Mouse (Mus musculus): ENCODE measurements around the gene Gm4871.
"Not testable (repeated sequence)": the region's sequence is repeated elsewhere in the genome, so short reads cannot be mapped to it uniquely, and the experiment has no call there.

The Gm4871 gene

GRCm38 (mm10) chr5:145032391-145032790, at the start of gene Gm4871:
Gene Gm4871, minus strand, starts transcription at chr5:145032754.
- in situ Hi-C loops (cut with MboI; ENCODE audit: low sequenced_read_pairs) = not testable (repeated sequence)

- in situ Hi-C loops (cut with MboI; ENCODE audit: low sequenced_read_pairs) = no loop called here
Measured at GRCm38 (mm10) chr5:145081866-145082613, 49.5 kb upstream of the Gm4871 start.

GRCm38 (mm10) chr5:145075081-145075480, 42.5 kb upstream of the Gm4871 start:
- in situ Hi-C loops (cut with MboI; ENCODE audit: low sequenced_read_pairs) = no loop called here

- in situ Hi-C loops (cut with MboI; ENCODE audit: low sequenced_read_pairs) = no loop called here
Measured at GRCm38 (mm10) chr5:145071342-145071741, 38.8 kb upstream of the Gm4871 start.

GRCm38 (mm10) chr5:145069707-145070106, 37.2 kb upstream of the Gm4871 start:
- in situ Hi-C loops (cut with MboI; ENCODE audit: low sequenced_read_pairs) = no loop called here

GRCm38 (mm10) chr5:145068863-145069262, 36.3 kb upstream of the Gm4871 start:
- in situ Hi-C loops (cut with MboI; ENCODE audit: low sequenced_read_pairs) = no loop called here

- in situ Hi-C loops (cut with MboI; ENCODE audit: low sequenced_read_pairs) = no loop called here
Measured at GRCm38 (mm10) chr5:145064765-145065340, 32.3 kb upstream of the Gm4871 start.

GRCm38 (mm10) chr5:145059524-145059923, 27.0 kb upstream of the Gm4871 start:
- in situ Hi-C loops (cut with MboI; ENCODE audit: low sequenced_read_pairs) = no loop called here

- in situ Hi-C loops (cut with MboI; ENCODE audit: low sequenced_read_pairs) = no loop called here
Measured at GRCm38 (mm10) chr5:145058722-145059121, 26.2 kb upstream of the Gm4871 start.

- in situ Hi-C loops (cut with MboI; ENCODE audit: low sequenced_read_pairs) = no loop called here
Measured at GRCm38 (mm10) chr5:145057907-145058306, 25.4 kb upstream of the Gm4871 start.

GRCm38 (mm10) chr5:145054187-145054586, 21.6 kb upstream of the Gm4871 start:
- in situ Hi-C loops (cut with MboI; ENCODE audit: low sequenced_read_pairs) = not testable (repeated sequence)

GRCm38 (mm10) chr5:145042690-145043089, 10.1 kb upstream of the Gm4871 start, which contains the start of gene 1700018F24Rik:
Gene 1700018F24Rik, plus strand, starts transcription at chr5:145042990.
- in situ Hi-C loops (cut with MboI; ENCODE audit: low sequenced_read_pairs) = not testable (repeated sequence)

- in situ Hi-C loops (cut with MboI; ENCODE audit: low sequenced_read_pairs) = no loop called here
Measured at GRCm38 (mm10) chr5:145041628-145042027, 9.1 kb upstream of the Gm4871 start.

- in situ Hi-C loops (cut with MboI; ENCODE audit: low sequenced_read_pairs) = not testable (repeated sequence)
Measured at GRCm38 (mm10) chr5:145030476-145030875, 2.1 kb downstream of the Gm4871 start.

GRCm38 (mm10) chr5:145020712-145021111, 11.8 kb downstream of the Gm4871 start:
- in situ Hi-C loops (cut with MboI; ENCODE audit: low sequenced_read_pairs) = not testable (repeated sequence)

- in situ Hi-C loops (cut with MboI; ENCODE audit: low sequenced_read_pairs) = not testable (repeated sequence)
Measured at GRCm38 (mm10) chr5:145020254-145020653, 12.3 kb downstream of the Gm4871 start.

GRCm38 (mm10) chr5:145016761-145017160, 15.8 kb downstream of the Gm4871 start:
- in situ Hi-C loops (cut with MboI; ENCODE audit: low sequenced_read_pairs) = not testable (repeated sequence)

- in situ Hi-C loops (cut with MboI; ENCODE audit: low sequenced_read_pairs) = no loop called here
Measured at GRCm38 (mm10) chr5:145014278-145014677, 18.3 kb downstream of the Gm4871 start.

- in situ Hi-C loops (cut with MboI; ENCODE audit: low sequenced_read_pairs) = no loop called here
Measured at GRCm38 (mm10) chr5:145008878-145009659, 23.5 kb downstream of the Gm4871 start.

GRCm38 (mm10) chr5:145005596-145005995, 27.0 kb downstream of the Gm4871 start:
- in situ Hi-C loops (cut with MboI; ENCODE audit: low sequenced_read_pairs) = no loop called here

- in situ Hi-C loops (cut with MboI; ENCODE audit: low sequenced_read_pairs) = no loop called here
Measured at GRCm38 (mm10) chr5:145004495-145004894, 28.1 kb downstream of the Gm4871 start.

- in situ Hi-C loops (cut with MboI; ENCODE audit: low sequenced_read_pairs) = no loop called here
Measured at GRCm38 (mm10) chr5:145003362-145003761, 29.2 kb downstream of the Gm4871 start.

All from CH12F3 (cell line).